Mouse (Mus musculus): ENCODE measurements around the gene Chst2.

Gene Chst2

DNA sequence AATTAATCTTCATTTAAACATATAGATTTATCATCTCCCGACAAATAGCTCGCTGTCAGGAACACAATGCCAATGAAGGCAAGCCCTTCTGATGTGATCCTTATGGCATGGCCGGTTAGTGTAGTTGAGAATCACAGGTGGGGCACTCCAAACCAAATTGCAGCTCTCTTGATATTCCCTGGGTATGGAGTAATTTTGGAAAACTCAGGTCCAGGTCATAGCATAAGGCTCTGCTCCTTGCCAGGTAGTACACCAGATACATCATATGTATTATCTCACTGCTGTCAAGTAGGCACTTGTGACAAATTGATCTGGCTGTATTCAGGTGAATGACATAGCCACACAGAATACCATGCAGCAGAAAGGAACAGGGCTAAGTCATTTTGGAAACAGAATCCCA is 40.6 kb downstream of the Chst2 start:
- DNase-seq (ENCODE audit: low read depth), result no peak

DNA sequence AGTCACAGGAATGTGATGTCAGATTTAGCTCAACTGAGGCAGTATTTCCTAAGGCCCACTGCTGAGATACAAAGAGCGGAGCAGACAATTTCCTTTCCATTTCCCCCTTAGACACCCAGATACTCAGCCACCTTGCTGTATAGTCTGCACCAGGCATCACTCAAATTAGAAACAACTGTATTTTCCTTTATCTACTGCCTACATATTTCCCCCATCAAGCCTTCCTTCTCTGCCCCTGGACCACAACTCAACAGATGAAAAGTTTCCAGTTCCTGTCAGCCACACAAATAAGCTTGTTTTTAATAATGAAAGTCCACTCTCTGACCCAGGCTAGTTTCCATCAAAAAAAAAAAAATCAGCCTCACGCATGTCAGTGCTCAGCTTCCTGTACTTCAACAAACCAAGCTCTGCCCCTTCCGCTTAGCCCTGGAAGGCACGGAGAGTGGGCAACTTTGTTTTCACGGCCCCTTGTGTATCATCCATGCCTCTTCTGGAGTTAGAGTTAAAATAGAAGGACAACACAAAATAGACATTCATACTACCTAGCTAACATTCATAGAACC is 52.6 kb downstream of the Chst2 start:
- peak; percentile 82 for DNase-seq (ENCODE audit: low read depth)

DNA sequence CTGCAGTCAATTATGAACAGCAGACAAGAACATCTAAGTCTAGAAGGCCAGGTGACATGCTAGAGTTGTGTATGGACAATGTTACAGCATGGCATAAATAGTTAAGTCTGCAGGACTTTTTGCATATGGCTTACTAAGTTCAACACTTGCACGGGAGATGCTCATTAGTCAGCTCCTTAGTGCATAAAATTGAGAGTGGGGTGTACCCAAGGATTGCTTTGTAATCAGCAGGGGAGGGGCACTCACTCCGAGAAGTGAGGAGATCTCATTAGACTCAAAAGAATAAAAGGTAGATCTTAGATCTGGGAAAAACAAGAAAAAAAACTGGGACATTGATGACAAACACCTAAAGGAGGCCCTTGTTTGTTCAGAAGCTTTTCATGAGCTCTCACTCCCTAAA is 54.6 kb downstream of the Chst2 start:
- no peak for DNase-seq (ENCODE audit: low read depth)

DNA sequence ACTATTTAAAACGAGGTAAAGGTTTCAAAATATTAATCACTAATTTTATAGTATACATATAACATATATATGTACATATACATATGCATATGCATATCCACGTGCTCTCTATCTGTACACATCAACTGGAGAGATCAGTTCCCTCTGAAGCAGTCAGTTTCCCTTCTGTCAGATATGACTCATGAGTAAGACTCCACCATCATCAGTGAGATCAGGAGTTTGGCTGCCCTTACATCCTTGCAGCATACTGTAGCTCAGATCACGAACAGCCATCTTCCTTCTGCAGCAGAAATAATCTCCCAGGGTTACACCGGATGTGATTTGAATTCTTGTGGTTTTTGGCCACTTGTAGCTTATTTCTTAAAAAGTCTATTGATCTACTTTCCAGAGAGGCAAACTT is 56.0 kb downstream of the Chst2 start:
- DNase-seq (ENCODE audit: low read depth), result peak; percentile 91
